Mouse (Mus musculus) spleen, adult 2 months (tissue): ENCODE data around the gene Svip. TPM values are rescaled to one million over a fixed set of nuclear protein-coding genes. Genes with fewer than 3 reads are reported as not detected.

Experiments used
- DNase-seq, 2 experiments: peaks; one replicate each; pipeline versions ENCODE4 v3.0.0 to v3.0.0-alpha.2; 2012 to 2021; ENCODE audit warnings: low spot score in 2 of 2, low read depth in 1 of 2
- H3K27ac ChIP-seq: fragments of 200-500 bp; 2 replicates; pipeline ENCODE4 v1.5.1; 2012; ENCODE audit warnings: low read length, inconsistent platforms; ENCODE audit not compliant: insufficient read depth
- H3K27me3 ChIP-seq: fragments of 200-500 bp; 2 replicates; pipeline ENCODE4 v1.6.1; 2012; ENCODE audit warnings: mild to moderate bottlenecking, moderate library complexity, low read length, inconsistent platforms; ENCODE audit not compliant: control insufficient read depth, insufficient read depth
- H3K36me3 ChIP-seq: fragments of 200-500 bp; 2 replicates; pipeline ENCODE4 v1.6.1; 2012; ENCODE audit warnings: mild to moderate bottlenecking, low read length, inconsistent platforms; ENCODE audit not compliant: control insufficient read depth, insufficient read depth
- H3K4me1 ChIP-seq: fragments of 200-500 bp; 2 replicates; pipeline ENCODE4 v1.6.1; 2011; ENCODE audit warnings: inconsistent platforms; ENCODE audit not compliant: control insufficient read depth, insufficient read depth, insufficient read length
- H3K4me3 ChIP-seq: fragments of 200-500 bp; 2 replicates; pipeline ENCODE4 v1.5.1; 2011; ENCODE audit warnings: mild to moderate bottlenecking, inconsistent platforms; ENCODE audit not compliant: insufficient read depth, insufficient read length; ENCODE audit errors: extremely low read depth
- CTCF ChIP-seq: fragments of 200-500 bp; IDR thresholded peaks from 2 replicates; pipeline ENCODE4 v1.5.1; 2011; ENCODE audit warnings: mild to moderate bottlenecking, inconsistent platforms; ENCODE audit not compliant: insufficient read depth, insufficient read length, insufficient replicate concordance; ENCODE audit errors: extremely low read depth
- POLR2A ChIP-seq: fragments of 200-500 bp; IDR thresholded peaks from 2 replicates; pipeline ENCODE4 v1.6.1; 2011; ENCODE audit warnings: low read depth, low read length, inconsistent platforms
- WGBS: fragments of 180-500 bp; shearing (Covaris S2); methylation state at CpG from one replicate; pipeline ENCODE4 v1.1.7; 2018; 5-methylcytosine and 5-hydroxymethylcytosine counted together
- polyA plus RNA-seq: library from polyadenylated mRNA; depleted of rRNA; stranded (reverse); fragments of >200 nt; gene quantifications from 2 replicates; pipeline ENCODE4 v1.2.3, GENCODE M21; 2012

The Svip gene
- polyA plus RNA-seq, 1 experiment: 0.68 TPM

DNA sequence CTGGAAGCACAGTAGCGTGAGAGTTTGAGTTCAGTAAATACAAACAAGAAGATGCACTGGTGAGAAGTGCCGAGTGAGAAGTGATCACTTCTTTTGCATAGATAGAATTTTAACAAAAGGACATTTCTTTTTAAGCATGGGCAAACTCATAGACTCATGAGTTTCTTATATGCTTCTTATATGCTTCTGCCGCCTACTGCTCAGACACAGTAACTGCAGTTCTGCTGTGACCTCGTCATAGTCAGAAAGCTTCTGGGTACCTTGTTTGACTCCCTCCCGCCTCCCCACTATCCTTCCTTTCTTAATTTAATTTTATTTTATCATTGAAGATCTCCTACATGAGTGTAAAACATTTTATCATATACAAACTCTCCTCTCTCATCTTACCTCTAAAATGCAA, 26.5 kb downstream of the Svip start:
- Histone ChIP-seq H3K27me3 (no peaks in the 10 kb centered on the region), H3K4me1 (no peaks in the 10 kb centered on the region), H3K36me3 (no peaks in the 10 kb centered on the region), H3K27ac (no peak overlapping the region), H3K4me3 (no peak overlapping the region)
- TF ChIP-seq CTCF (no peak), POLR2A (no peak)
- DNase-seq: no peak
- 41% methylated on average over 5 of the region's 5 CpGs for WGBS

DNA sequence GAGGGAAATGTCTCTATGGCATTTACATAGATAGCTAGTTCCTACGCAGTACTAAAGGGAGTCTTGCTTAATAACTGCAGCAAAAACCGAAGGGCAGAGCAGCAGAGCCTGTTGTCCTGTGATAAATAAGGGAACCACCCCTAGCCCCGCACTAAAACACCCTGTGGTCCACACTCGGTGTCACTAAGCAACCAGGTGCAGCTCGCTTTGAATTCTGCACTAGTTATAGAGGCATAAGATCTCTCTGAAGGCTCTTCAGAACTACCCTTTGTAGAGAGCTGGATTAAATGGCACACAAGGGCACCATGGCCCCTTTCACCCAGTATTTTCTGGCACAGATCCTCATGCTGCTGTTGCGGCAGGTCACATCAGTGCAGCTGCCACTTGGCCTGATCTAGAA, 30.6 kb downstream of the Svip start:
- WGBS: 69% methylated on average over 6 of the region's 6 CpGs
- Histone ChIP-seq H3K36me3 (no peaks in the 10 kb centered on the region), H3K27ac (no peak overlapping the region), H3K27me3 (no peaks in the 10 kb centered on the region), H3K4me1 (no peaks in the 10 kb centered on the region), H3K4me3 (no peak overlapping the region)
- DNase-seq: no peak
- TF ChIP-seq POLR2A (no peak), CTCF (no peak)

GRCm38 (mm10) chr7:51973526-51973925, 32.3 kb downstream of the Svip start:
- H3K4me3 ChIP-seq: no peak overlapping the region
- no peak for DNase-seq
- no peak overlapping the region for H3K27ac ChIP-seq
- no peak for TF ChIP-seq POLR2A
- no peak for TF ChIP-seq CTCF
- H3K36me3 ChIP-seq: no peaks in the 10 kb centered on the region
- H3K27me3 ChIP-seq: no peaks in the 10 kb centered on the region
- WGBS: 83% methylated on average over 2 of the region's 2 CpGs
- no peaks in the 10 kb centered on the region for H3K4me1 ChIP-seq

- DNase-seq: no peak
- Histone ChIP-seq H3K4me1 (no peaks in the 10 kb centered on the region), H3K4me3 (no peak overlapping the region), H3K27ac (no peak overlapping the region), H3K27me3 (no peaks in the 10 kb centered on the region), H3K36me3 (no peaks in the 10 kb centered on the region)
- no peak for TF ChIP-seq CTCF
- TF ChIP-seq POLR2A: no peak
- WGBS: 78% methylated on average over 5 of the region's 5 CpGs
Measured at GRCm38 (mm10) chr7:51973091-51973490, 32.7 kb downstream of the Svip start.

GRCm38 (mm10) chr7:51972252-51972855, 33.5 kb downstream of the Svip start:
- Histone ChIP-seq H3K27me3 (no peaks in the 10 kb centered on the region), H3K4me3 (no peak overlapping the region), H3K27ac (no peak overlapping the region), H3K4me1 (no peaks in the 10 kb centered on the region), H3K36me3 (no peaks in the 10 kb centered on the region)
- WGBS: 40% methylated on average over 6 of the region's 6 CpGs
- no peak for TF ChIP-seq POLR2A
- peak; percentile 38; the same call in 1 of the 2 replicates for TF ChIP-seq CTCF
- DNase-seq: no peak

GRCm38 (mm10) chr7:51969379-51969778, 36.4 kb downstream of the Svip start:
- no peaks in the 10 kb centered on the region for H3K36me3 ChIP-seq
- DNase-seq: no peak
- no peak overlapping the region for H3K4me3 ChIP-seq
- H3K4me1 ChIP-seq: no peaks in the 10 kb centered on the region
- TF ChIP-seq POLR2A (no peak), CTCF (no peak)
- H3K27ac ChIP-seq: no peak overlapping the region
- no peaks in the 10 kb centered on the region for H3K27me3 ChIP-seq

DNA sequence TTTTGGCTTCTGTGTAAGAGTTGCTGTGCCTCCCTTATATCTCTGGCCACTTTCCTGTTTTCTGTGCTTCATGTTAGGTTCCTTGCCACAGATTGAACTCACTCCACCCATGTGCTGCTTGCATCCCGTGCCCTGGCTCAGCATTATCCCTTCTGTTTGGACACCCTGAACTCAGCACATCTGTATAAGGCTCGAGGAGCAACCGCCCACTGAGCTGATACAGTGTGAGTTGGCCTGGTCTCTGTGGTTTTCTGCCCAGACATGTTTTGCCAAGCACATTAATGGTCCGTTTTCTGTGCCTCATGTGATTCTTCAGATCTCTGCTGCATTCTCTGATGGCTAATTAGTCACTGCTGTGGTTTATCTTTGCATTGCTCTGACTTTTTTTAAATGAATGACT, 38.2 kb downstream of the Svip start:
- TF ChIP-seq POLR2A (no peak), CTCF (no peak)
- H3K4me1 ChIP-seq: no peaks in the 10 kb centered on the region
- 85% methylated on average over 4 of the region's 4 CpGs for WGBS
- H3K27ac ChIP-seq: no peak overlapping the region
- H3K4me3 ChIP-seq: no peak overlapping the region
- no peak for DNase-seq
- H3K27me3 ChIP-seq: no peaks in the 10 kb centered on the region
- no peaks in the 10 kb centered on the region for H3K36me3 ChIP-seq
